Mouse (Mus musculus): Measurements from ENCODE around the gene Il1r1. TPM values are rescaled to one million over a fixed set of nuclear protein-coding genes. Genes with fewer than 3 reads are reported as not detected.

The Il1r1 gene
- polyA plus RNA-seq (2015; fragmentation: Nextera tagmentation; extraction: Ambion mirVana) = 0.80 and 0.83 TPM in 2 replicates

GRCm38 (mm10) chr1:40224539-40225284 lies at the start of gene Il1r1:
TSS of gene Il1r1 (plus strand) at chr1:40225080.
- no peak within 1 kb of the TSS for H3K4me3 ChIP-seq
- H3K9me3 ChIP-seq = no peaks in the 10 kb centered on the region
- no peaks in the 10 kb centered on the region for H3K36me3 ChIP-seq (replicated peaks)
- ATAC-seq (replicated peaks) = no peak
- no peak within 1 kb of the TSS for H3K9ac ChIP-seq
- no peaks in the 10 kb centered on the region for H3K27me3 ChIP-seq (replicated peaks)
- H3K4me1 ChIP-seq = no peaks in the 10 kb centered on the region
- no peak within 1 kb of the TSS for H3K4me2 ChIP-seq
- 71% methylated on average over 12 of the region's 12 CpGs for WGBS
- no peak within 1 kb of the TSS for H3K27ac ChIP-seq

- no peak for ATAC-seq (replicated peaks)
- no peak overlapping the region for H3K4me3 ChIP-seq
- H3K27ac ChIP-seq = no peak overlapping the region
- WGBS = 87% methylated on average over 5 of the region's 5 CpGs
- H3K4me2 ChIP-seq = no peak overlapping the region
- H3K27me3 ChIP-seq (replicated peaks) = no peaks in the 10 kb centered on the region
- no peaks in the 10 kb centered on the region for H3K4me1 ChIP-seq
- H3K36me3 ChIP-seq (replicated peaks) = no peaks in the 10 kb centered on the region
- no peak overlapping the region for H3K9ac ChIP-seq
- 0 out of 2 replicates have a peak, but pooled peaks cover 5% of the 10 kb centered on the region for H3K9me3 ChIP-seq
Measured at GRCm38 (mm10) chr1:40175123-40175522, 49.8 kb upstream of the Il1r1 start.

- no peaks in the 10 kb centered on the region for H3K36me3 ChIP-seq (replicated peaks)
- no peak overlapping the region for H3K27ac ChIP-seq
- H3K9ac ChIP-seq = no peak overlapping the region
- no peaks in the 10 kb centered on the region for H3K4me1 ChIP-seq
- H3K4me3 ChIP-seq = no peak overlapping the region
- no peak overlapping the region for H3K4me2 ChIP-seq
- H3K27me3 ChIP-seq (replicated peaks) = no peaks in the 10 kb centered on the region
- 0 out of 2 replicates have a peak, but pooled peaks cover 5% of the 10 kb centered on the region for H3K9me3 ChIP-seq
- WGBS = 96% methylated on average over 1 of the region's 1 CpGs
- ATAC-seq (replicated peaks) = no peak
Measured at GRCm38 (mm10) chr1:40175797-40176196, 49.1 kb upstream of the Il1r1 start.

- 0 out of 2 replicates have a peak, but pooled peaks cover 5% of the 10 kb centered on the region for H3K9me3 ChIP-seq
- 82% methylated on average over 4 of the region's 4 CpGs for WGBS
- H3K4me1 ChIP-seq = no peaks in the 10 kb centered on the region
- no peak overlapping the region for H3K4me3 ChIP-seq
- H3K27ac ChIP-seq = no peak overlapping the region
- no peak overlapping the region for H3K9ac ChIP-seq
- no peak overlapping the region for H3K4me2 ChIP-seq
- no peaks in the 10 kb centered on the region for H3K36me3 ChIP-seq (replicated peaks)
- no peaks in the 10 kb centered on the region for H3K27me3 ChIP-seq (replicated peaks)
- no peak for ATAC-seq (replicated peaks)
Measured at GRCm38 (mm10) chr1:40179031-40179430, 45.8 kb upstream of the Il1r1 start.

GRCm38 (mm10) chr1:40179493-40179892 lies 45.4 kb upstream of the Il1r1 start:
- Histone ChIP-seq H3K9me3 (0 out of 2 replicates have a peak, but pooled peaks cover 5% of the 10 kb centered on the region), H3K36me3 (replicated peaks) (no peaks in the 10 kb centered on the region), H3K4me1 (no peaks in the 10 kb centered on the region), H3K4me3 (no peak overlapping the region), H3K27ac (no peak overlapping the region), H3K9ac (no peak overlapping the region), H3K4me2 (no peak overlapping the region), H3K27me3 (replicated peaks) (no peaks in the 10 kb centered on the region)
- ATAC-seq (replicated peaks) = no peak
- WGBS = 85% methylated on average over 1 of the region's 1 CpGs

- 91% methylated on average over 2 of the region's 2 CpGs for WGBS
- H3K4me3 ChIP-seq = no peak overlapping the region
- H3K27me3 ChIP-seq (replicated peaks) = no peaks in the 10 kb centered on the region
- no peaks in the 10 kb centered on the region for H3K36me3 ChIP-seq (replicated peaks)
- H3K27ac ChIP-seq = no peak overlapping the region
- H3K4me2 ChIP-seq = no peak overlapping the region
- no peaks in the 10 kb centered on the region for H3K4me1 ChIP-seq
- ATAC-seq (replicated peaks) = no peak
- no peak overlapping the region for H3K9ac ChIP-seq
- 0 out of 2 replicates have a peak, but pooled peaks cover 5% of the 10 kb centered on the region for H3K9me3 ChIP-seq
Measured at GRCm38 (mm10) chr1:40180861-40181260, 44.0 kb upstream of the Il1r1 start.

GRCm38 (mm10) chr1:40181716-40182115 lies 43.2 kb upstream of the Il1r1 start:
- Histone ChIP-seq H3K9me3 (0 out of 2 replicates have a peak, but pooled peaks cover 5% of the 10 kb centered on the region), H3K4me3 (no peak overlapping the region), H3K27ac (no peak overlapping the region), H3K9ac (no peak overlapping the region), H3K4me1 (no peaks in the 10 kb centered on the region), H3K4me2 (no peak overlapping the region), H3K36me3 (replicated peaks) (no peaks in the 10 kb centered on the region), H3K27me3 (replicated peaks) (no peaks in the 10 kb centered on the region)
- 71% methylated on average over 3 of the region's 3 CpGs for WGBS
- ATAC-seq (replicated peaks) = no peak

GRCm38 (mm10) chr1:40183410-40183809 lies 41.5 kb upstream of the Il1r1 start:
- ATAC-seq (replicated peaks) = no peak
- Histone ChIP-seq H3K9ac (no peak overlapping the region), H3K4me1 (no peaks in the 10 kb centered on the region)

GRCm38 (mm10) chr1:40187961-40188360 lies 36.9 kb upstream of the Il1r1 start:
- Histone ChIP-seq H3K4me2 (no peak overlapping the region), H3K36me3 (replicated peaks) (no peaks in the 10 kb centered on the region), H3K27me3 (replicated peaks) (no peaks in the 10 kb centered on the region), H3K27ac (no peak overlapping the region), H3K9ac (no peak overlapping the region), H3K4me3 (no peak overlapping the region), H3K9me3 (no peaks in the 10 kb centered on the region), H3K4me1 (no peaks in the 10 kb centered on the region)
- WGBS = 91% methylated on average over 1 of the region's 1 CpGs
- ATAC-seq (replicated peaks) = no peak

More at GRCm38 (mm10) chr1:40183410-40183809, 41.5 kb upstream of the Il1r1 start:
- no peak overlapping the region for H3K4me3 ChIP-seq
- H3K27ac ChIP-seq = no peak overlapping the region
- H3K9me3 ChIP-seq = no peaks in the 10 kb centered on the region
- H3K36me3 ChIP-seq (replicated peaks) = no peaks in the 10 kb centered on the region
- no peak overlapping the region for H3K4me2 ChIP-seq
- no peaks in the 10 kb centered on the region for H3K27me3 ChIP-seq (replicated peaks)

- Histone ChIP-seq H3K27me3 (replicated peaks) (no peaks in the 10 kb centered on the region), H3K9me3 (no peaks in the 10 kb centered on the region), H3K27ac (no peak overlapping the region), H3K9ac (no peak overlapping the region), H3K4me1 (no peaks in the 10 kb centered on the region), H3K36me3 (replicated peaks) (no peaks in the 10 kb centered on the region), H3K4me3 (no peak overlapping the region), H3K4me2 (no peak overlapping the region)
- 77% methylated on average over 5 of the region's 5 CpGs for WGBS
- ATAC-seq (replicated peaks) = peak; percentile 39; the same call in 1 of the 2 replicates
Measured at GRCm38 (mm10) chr1:40190025-40190424, 34.9 kb upstream of the Il1r1 start.

- no peaks in the 10 kb centered on the region for H3K36me3 ChIP-seq (replicated peaks)
- WGBS = 88% methylated on average over 5 of the region's 5 CpGs
- no peaks in the 10 kb centered on the region for H3K27me3 ChIP-seq (replicated peaks)
Measured at GRCm38 (mm10) chr1:40190837-40191236, 34.0 kb upstream of the Il1r1 start.

GRCm38 (mm10) chr1:40194279-40194678 lies 30.6 kb upstream of the Il1r1 start:
- Histone ChIP-seq H3K27me3 (replicated peaks) (no peaks in the 10 kb centered on the region), H3K9ac (no peak overlapping the region), H3K4me1 (no peaks in the 10 kb centered on the region), H3K36me3 (replicated peaks) (no peaks in the 10 kb centered on the region), H3K9me3 (no peaks in the 10 kb centered on the region), H3K27ac (no peak overlapping the region), H3K4me3 (no peak overlapping the region), H3K4me2 (no peak overlapping the region)
- 85% methylated on average over 2 of the region's 2 CpGs for WGBS
- ATAC-seq (replicated peaks) = no peak

More at GRCm38 (mm10) chr1:40190837-40191236, 34.0 kb upstream of the Il1r1 start:
- H3K4me1 ChIP-seq = no peaks in the 10 kb centered on the region
- no peaks in the 10 kb centered on the region for H3K9me3 ChIP-seq
- H3K9ac ChIP-seq = no peak overlapping the region
- H3K4me2 ChIP-seq = no peak overlapping the region
- no peak overlapping the region for H3K4me3 ChIP-seq
- H3K27ac ChIP-seq = no peak overlapping the region
- ATAC-seq (replicated peaks) = no peak
